Mouse (Mus musculus): ENCODE measurements around the gene Fgl2.

Gene Fgl2

DNA sequence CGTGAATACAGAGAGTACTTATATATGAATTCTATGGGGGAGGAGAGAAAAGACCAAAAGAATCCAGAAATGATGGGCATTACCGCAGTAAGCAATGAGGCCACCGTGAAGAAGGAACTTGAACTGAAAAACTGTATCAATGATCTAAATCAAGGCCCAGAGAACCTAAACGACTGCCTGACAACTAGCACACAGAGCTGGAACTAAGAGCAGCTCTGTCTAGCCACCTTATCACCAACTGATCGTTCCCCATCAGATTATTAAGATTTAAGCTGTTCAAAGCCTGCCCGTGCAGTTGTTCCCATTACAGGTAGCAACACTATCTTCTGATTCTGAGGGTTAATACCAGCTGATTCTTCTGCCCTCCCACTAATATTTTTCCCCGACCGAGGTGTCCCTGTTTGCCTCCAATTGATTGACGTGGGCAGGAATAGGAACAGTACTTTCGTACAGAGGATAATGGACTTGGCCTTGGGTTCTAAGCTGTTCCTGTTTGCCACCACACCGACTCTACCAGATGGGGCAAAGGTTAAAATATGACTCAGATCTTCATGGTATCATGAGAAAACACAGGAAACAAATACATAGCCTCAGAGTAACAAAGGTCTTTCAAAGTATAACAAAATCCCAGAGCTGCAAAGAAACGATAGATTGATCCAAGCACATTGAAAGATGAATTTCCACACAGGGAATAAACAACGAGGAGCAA lies 12.0 kb downstream of the Fgl2 start:
- DNase-seq, result no peak

DNA sequence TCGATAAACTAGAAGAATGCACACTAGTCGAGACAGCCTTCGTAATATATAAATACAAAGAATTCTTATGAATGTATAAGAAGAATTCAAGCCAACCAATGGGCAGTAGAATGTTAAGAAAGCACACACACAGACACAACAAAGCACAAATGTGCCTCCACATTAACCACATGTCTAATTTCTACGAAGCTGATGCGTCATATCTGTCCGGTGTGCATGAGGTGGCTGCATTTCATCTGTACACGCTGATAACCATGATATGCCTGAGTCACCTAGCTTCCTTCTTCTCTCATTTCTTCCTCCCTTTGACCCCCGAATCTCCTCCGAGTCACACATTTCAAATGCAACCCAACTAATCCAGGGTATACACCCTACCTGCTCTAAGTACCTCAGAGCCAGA lies 12.5 kb downstream of the Fgl2 start:
- no peak for DNase-seq

DNA sequence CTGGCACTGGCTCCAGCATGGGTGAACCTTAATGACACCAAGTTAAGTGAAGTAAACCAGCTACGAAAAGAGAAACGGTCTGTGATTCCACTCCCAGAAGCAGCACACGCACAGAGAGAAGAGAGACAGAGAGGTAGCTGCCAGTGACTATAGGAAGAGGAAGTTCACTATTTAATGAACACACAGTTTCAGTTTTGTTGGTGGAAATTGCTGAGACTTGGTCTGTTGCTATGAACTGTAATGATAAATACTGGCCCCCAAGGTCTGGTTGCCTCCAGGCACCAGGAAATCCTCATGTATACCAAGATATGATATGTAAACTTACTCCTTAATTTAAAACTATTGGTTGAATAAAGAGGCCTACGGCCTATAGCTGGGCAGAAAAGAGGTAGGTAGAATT lies 14.0 kb downstream of the Fgl2 start:
- no peak for DNase-seq

GRCm38 (mm10) chr5:21387340-21387739 lies 14.9 kb downstream of the Fgl2 start:
- no peak for DNase-seq

DNA sequence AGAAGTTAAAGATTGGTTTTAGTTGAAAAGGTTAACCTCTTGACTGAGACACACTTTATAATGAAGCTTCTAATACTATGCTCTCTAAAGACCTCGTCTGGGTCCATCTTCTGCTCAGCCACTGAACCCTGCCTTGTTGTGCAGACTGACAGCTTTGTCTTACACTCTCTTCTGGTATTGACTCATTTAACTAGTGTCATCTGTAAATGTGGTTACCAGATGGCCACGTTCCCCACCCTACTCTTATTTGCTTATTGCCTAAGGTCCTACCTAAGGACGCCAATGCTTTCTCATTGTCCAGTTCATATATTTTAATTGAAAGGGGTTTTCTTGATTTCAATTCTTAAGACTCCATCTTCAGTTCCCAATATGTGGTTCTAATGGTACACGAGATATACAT lies 16.4 kb downstream of the Fgl2 start:
- DNase-seq, result no peak

DNA sequence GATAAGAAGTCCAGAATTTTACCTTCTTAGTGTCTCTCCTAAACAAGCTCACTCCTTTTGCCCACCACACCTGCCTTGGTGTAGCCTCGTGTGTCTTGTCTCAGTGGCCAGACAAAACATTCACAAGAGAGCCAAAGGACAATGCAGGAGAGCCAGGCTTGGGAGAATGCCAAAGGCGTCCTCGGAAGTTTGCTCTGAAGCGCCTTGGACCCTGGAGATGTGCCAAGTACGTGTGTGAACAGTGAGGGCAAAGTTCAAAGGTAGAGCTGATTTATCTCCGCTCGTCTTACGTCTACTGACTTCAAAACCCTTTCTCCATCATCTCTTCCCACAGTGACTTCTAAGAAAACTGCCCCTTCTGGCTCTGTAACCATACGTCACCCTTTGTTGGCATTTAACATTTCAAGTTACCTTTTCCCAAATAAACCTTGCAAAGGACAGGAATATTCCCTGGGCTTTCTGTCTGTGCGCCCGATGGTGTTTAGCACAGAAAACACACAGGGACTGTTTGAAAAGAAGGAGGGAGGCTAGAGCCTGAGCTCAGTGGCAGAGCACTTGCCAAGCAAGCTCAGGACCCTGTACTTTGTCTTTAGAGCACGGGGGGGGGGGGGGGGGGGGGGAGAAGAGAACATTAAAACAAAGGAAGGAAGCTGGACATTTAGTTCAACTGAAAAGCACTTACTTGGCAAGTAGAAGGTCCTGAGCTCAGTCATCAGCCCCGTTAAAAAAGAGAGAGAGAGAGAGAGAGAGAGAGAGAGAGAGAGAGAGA lies 19.4 kb downstream of the Fgl2 start:
- no peak for DNase-seq

- DNase-seq, result no peak
Measured at GRCm38 (mm10) chr5:21394562-21394961, 22.1 kb downstream of the Fgl2 start.

DNA sequence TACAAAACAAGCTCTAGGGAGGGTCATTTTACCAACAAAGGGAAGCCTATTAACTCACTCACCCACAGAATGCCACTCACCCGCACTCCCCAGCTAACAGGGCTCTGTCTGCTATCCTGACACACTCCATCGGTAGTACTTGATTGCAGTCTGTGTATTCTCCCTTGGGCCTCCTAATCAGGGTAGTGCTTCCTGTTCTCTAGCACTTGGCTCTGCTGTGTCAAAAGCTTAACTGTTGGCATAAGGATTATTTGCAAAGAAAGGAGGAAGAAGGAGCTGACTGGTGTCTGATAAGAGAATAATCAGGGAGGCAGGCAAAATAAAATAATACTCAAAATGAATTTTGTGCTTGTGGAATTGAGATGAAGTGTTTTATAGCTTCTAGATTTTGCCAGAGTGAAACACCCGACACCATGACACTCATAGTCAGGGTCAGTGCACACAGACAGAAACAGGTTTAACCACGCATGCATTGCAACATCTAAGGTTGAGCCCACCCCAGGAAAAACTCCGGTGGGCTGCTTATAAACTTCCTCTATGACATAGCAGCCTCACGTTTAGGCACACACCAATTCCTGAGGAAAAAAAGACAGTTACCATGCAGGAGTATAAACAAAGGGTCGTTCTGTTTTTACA lies 22.9 kb downstream of the Fgl2 start:
- DNase-seq, result no peak

GRCm38 (mm10) chr5:21411261-21411666 lies 38.8 kb downstream of the Fgl2 start:
- no peak for DNase-seq

GRCm38 (mm10) chr5:21412056-21412455 lies 39.6 kb downstream of the Fgl2 start:
- no peak for DNase-seq

DNA sequence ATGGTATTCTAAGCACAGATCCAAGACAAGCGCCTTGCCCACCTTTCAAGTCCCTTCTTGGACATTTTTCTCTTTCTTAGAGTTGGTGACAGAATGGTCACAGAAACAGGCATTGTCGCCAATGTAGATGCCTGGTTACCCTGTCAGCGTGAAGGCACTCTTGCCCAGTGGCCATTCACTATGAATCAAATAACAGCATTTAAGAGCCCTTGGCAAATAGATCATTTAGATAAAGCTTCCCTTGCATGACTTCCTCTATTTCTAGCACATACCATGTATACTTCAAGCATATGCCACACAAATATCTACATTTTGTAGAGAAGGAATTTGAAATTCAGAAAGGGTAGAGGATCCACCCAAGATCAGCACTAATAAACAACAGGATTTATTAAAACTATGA lies 40.9 kb downstream of the Fgl2 start:
- DNase-seq, result no peak

DNA sequence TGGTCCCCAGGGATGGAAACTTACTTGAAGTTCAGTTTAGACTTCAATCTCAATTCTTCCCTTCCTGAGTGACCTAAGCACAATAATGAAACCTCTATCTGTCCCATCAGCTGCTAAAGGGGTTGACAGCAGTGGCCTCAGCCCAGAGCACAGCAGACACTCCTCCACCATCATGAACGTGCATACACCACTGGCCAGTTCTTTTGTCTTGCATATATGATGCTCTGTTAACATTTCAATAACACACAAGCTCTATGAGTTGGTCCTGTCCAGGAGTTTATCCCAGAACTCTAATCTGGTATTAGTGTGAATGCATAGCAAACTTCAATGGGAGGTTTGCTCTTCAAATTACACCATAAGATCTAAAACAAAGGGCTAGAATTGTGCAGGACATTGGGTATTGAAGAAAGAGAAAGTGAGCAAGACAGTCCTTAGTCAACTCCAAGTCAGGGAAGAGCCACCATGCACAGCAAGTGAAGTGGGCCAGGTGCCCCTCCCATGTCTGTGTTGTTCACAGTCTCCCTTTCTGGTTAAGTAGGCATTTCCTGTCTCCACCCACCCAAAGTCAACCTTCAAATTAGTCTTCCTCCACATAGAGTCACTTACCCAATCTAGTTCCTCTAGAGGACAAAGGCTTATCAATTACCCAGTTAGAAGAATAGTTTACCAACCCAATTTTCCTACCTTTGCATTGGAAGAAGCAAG lies 41.8 kb downstream of the Fgl2 start:
- no peak for DNase-seq

GRCm38 (mm10) chr5:21418613-21419012 lies 46.2 kb downstream of the Fgl2 start:
- DNase-seq, result no peak

GRCm38 (mm10) chr5:21420609-21421008 lies 48.2 kb downstream of the Fgl2 start:
- DNase-seq, result no peak

GRCm38 (mm10) chr5:21424614-21425602 lies 52.5 kb downstream of the Fgl2 start, which contains the start of the genes Ccdc146 and Fam185a:
Gene Ccdc146, minus strand, starts transcription at chr5:21424677.
Gene Fam185a, plus strand, starts transcription at chr5:21424958.
- peak; percentile 84 for DNase-seq

GRCm38 (mm10) chr5:21426666-21427065 lies 54.2 kb downstream of the Fgl2 start:
- DNase-seq, result no peak
